Mouse (Mus musculus): ENCODE results near the gene Gkn2. TPM values are rescaled to one million over a fixed set of nuclear protein-coding genes. Genes with fewer than 3 reads are reported as not detected.

Gkn2 gene
- total and polyA plus RNA-seq, 2 experiments: not detected

DNA sequence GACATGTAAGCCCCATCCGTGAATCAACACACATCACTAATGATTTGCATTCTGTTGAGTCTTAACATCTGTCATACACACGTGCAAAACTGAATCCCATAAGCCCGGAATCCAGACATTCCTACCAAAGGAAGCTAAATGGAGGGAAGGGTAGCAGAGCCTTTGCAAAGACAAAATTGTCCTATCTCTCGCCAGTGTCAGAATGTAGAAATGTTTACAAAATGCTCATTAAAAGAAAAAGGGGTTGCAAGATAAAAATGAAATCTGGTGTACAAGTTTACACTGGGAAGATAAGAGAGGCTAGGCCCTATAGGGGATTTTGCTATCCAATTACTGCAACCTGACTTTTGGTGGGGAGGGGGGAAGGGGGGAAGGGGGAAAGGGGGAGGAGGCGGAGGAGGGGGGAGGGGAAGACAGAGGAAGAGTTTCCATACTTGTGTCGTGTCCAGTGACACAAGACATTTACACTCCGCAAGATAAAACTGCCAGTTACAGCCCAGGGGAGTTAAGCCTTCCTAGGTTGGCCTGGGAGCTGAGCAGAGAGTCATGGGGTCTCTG is 55.4 kb downstream of the Gkn2 start, which contains the start of gene Bmp10:
TSS of gene Bmp10 (plus strand) at position 508 of the 558 bp plus-strand sequence.
- no peaks in the 10 kb centered on the region for H3K27me3 ChIP-seq (ENCODE audit: control insufficient read depth, insufficient read depth, low read length)
- H3K9ac ChIP-seq (ENCODE audit: low read depth, low read length): peak within 1 kb of the TSS; percentile 34
- H3K4me1 ChIP-seq (ENCODE audit: control insufficient read depth, insufficient read depth, low read length): 0 out of 2 replicates have a peak, but pooled peaks cover 2% of the 10 kb centered on the region
- TF ChIP-seq POLR2A (IDR thresholded peaks at IDR 0.05; ENCODE audit: extremely low read depth, insufficient read depth, low read length): no peak
- no peak for TF ChIP-seq CTCF (IDR thresholded peaks at IDR 0.05; ENCODE audit: low read depth, low read length)
- peak; percentile 52 for DNase-seq (ENCODE audit: extremely low read depth, low read depth, low spot score)
- H3K27ac ChIP-seq (replicated peaks; ENCODE audit: insufficient read depth, low read depth, low read length): peak within 1 kb of the TSS; percentile 46
- no peaks in the 10 kb centered on the region for H3K79me2 ChIP-seq (ENCODE audit: control insufficient read depth, insufficient read depth, low read length)
- peak within 1 kb of the TSS; percentile 50 for H3K4me3 ChIP-seq (ENCODE audit: insufficient read depth, low read depth, low read length)
- WGBS: 75% methylated on average over 7 of the region's 7 CpGs
- no peaks in the 10 kb centered on the region for H3K36me3 ChIP-seq (ENCODE audit: control insufficient read depth, insufficient read depth, low read length)

Other genes starting within 250 kb of the Gkn2 start
- 0.92 and 1.0 TPM in 2 replicates for gene Antxr1, start 37.5 kb upstream of the Gkn2 start, total RNA-seq (2014; rRNA removed)
- 0.28 and 0.37 TPM in 2 replicates for gene Antxr1, start 37.5 kb upstream of the Gkn2 start, polyA plus RNA-seq (2012; rRNA removed)
- gene Gkn1, start 22.4 kb upstream of the Gkn2 start, total RNA-seq (2014; rRNA removed): 0.20 TPM in 1 of 2 replicates, not detected in the other
- not detected in 2 replicates for gene Gkn1, start 22.4 kb upstream of the Gkn2 start, polyA plus RNA-seq (2012; rRNA removed)
- gene Gkn3, start 15.6 kb downstream of the Gkn2 start, total RNA-seq (2014; rRNA removed): 0.47 TPM in 1 of 2 replicates, not detected in the other
- not detected in 2 replicates for gene Gkn3, start 15.6 kb downstream of the Gkn2 start, polyA plus RNA-seq (2012; rRNA removed)
- 4.0 and 4.3 TPM in 2 replicates for gene Bmp10, start 55.6 kb downstream of the Gkn2 start, total RNA-seq (2014; rRNA removed)
- gene Bmp10, start 55.6 kb downstream of the Gkn2 start, polyA plus RNA-seq (2012; rRNA removed): 1.3 and 1.7 TPM in 2 replicates
- 1.5 and 1.6 TPM in 2 replicates for gene Arhgap25, start 159.9 kb downstream of the Gkn2 start, total RNA-seq (2014; rRNA removed)
- 0.16 and 0.40 TPM in 2 replicates for gene Arhgap25, start 159.9 kb downstream of the Gkn2 start, polyA plus RNA-seq (2012; rRNA removed)
- 0.07 and 0.09 TPM in 2 replicates for gene Prokr1, start 217.4 kb downstream of the Gkn2 start, total RNA-seq (2014; rRNA removed)
- 0.04 and 0.07 TPM in 2 replicates for gene Prokr1, start 217.4 kb downstream of the Gkn2 start, polyA plus RNA-seq (2012; rRNA removed)